In the genomic region with DNA sequence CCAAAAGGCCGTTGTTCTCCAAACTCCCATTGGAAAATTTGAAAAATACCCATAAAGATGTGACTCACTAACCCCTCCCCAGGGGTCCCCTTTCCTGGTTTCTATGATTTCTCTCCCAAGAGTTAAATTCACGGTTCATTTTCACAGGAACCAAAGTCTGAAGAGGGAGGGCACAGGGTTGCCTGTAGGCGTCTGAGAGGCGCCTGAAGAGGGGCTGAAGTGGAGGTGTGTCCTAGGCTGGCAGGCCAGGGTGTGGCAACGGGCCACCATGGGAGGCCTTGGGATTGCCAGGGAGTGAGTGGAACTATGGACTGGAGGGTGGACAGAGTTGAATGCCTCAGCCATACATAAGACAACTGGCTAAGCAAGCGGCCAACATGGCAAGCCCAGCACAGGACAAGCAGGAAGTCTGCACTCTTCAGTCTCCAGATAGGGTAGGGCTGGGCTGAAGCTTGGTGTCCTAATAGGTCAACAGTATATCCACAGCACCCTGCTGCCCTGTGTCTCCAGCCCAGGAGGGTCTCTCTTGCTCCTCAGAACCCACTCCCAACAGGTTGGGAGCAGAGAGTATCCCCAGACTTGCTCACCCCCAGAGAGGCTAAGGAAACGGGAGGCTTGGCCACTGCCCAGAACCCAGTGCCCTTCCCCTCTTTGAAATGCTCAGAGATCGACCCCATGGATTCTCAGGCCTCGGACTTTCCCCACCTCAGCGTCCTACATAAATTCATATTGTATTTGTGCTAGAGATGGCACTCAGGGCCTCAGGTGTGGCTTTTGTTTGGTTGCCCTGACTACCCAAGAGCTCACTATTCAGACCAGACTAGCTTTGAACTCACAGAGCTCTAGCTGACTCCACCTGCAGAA, we compare ENCODE assay signal across 15 mouse cellular contexts. TPM values are rescaled to one million over a fixed set of nuclear protein-coding genes. Genes with fewer than 3 reads are reported as not detected.
A peak's percentile ranks its signal among the peaks of the same experiment; 100 is the strongest.
DNase-seq lines count a peak whose midpoint lies in the region; ATAC-seq and TF ChIP-seq lines count a peak whose summit lies in the region.
"Had no signal": no experiment of that assay in that cellular context is flagged by ENCODE, and none has a peak within 500 bp of the region (broad histone marks: within the 10 kb centered on the region; RNA-seq: fewer than 3 reads in every experiment).

No protein-coding gene starts in this region.

- H3K9ac ChIP-seq in forebrain, embryonic 14.5 days (ENCODE audit: low read length) = no peak overlapping the region
- H3K9ac ChIP-seq in limb, embryonic 15.5 days = no peak overlapping the region
- H3K9ac ChIP-seq: liver, postnatal 0 days had no signal

- TF ChIP-seq POLR2A in myocyte (IDR thresholded peaks at IDR 0.05; ENCODE audit: insufficient read length, low read depth) = peak; percentile 26

- peaks cover 52% of the 10 kb centered on the region for H3K4me1 ChIP-seq in forebrain, embryonic 10.5 days
- peaks cover 12% of the 10 kb centered on the region for H3K4me1 ChIP-seq in forebrain, embryonic 14.5 days (ENCODE audit: control insufficient read depth, insufficient read depth, low read length)
- peaks cover 68% of the 10 kb centered on the region for H3K4me1 ChIP-seq in limb, embryonic 15.5 days

- no peak for DNase-seq in forebrain, embryonic 10.5 days (ENCODE audit: extremely low spot score, low spot score)
- DNase-seq in forebrain, embryonic 14.5 days (ENCODE audit: low spot score) = no peak
- peak; percentile 78 for DNase-seq in NIH3T3 (ENCODE audit: low read depth)
- DNase-seq in thymus, postnatal 14 days = no peak
- no peak for DNase-seq in embryo, embryonic 10 days (ENCODE audit: low spot score)
- DNase-seq: cerebellum, adult 9-10 months; kidney, adult 9 months; liver, postnatal 0 days; spleen, adult 18-20 months; thymus, adult 2 months had no signal

- no peak overlapping the region for H3ac ChIP-seq in myocyte (ENCODE audit: control insufficient read depth, insufficient read length)

- H3K4me2 ChIP-seq in forebrain, embryonic 14.5 days (ENCODE audit: low read length) = no peak overlapping the region
- no peak overlapping the region for H3K4me2 ChIP-seq in limb, embryonic 15.5 days
- H3K4me2 ChIP-seq in myocyte (ENCODE audit: low read depth) = peak overlapping the region; percentile 71

- H3K27ac ChIP-seq in forebrain, embryonic 10.5 days = peak overlapping the region; percentile 40; the same call in 1 of the 2 replicates
- no peak overlapping the region for H3K27ac ChIP-seq in forebrain, embryonic 14.5 days (ENCODE audit: low read depth, low read length)
- peak overlapping the region; percentile 92 for H3K27ac ChIP-seq in limb, embryonic 15.5 days
- H3K27ac ChIP-seq: layer of hippocampus, adult 2 months had no signal

- WGBS in forebrain, embryonic 10.5 days = 85% methylated on average over 10 of the region's 10 CpGs
- 77% methylated on average over 10 of the region's 10 CpGs for WGBS in forebrain, embryonic 14.5 days
- WGBS in limb, embryonic 15.5 days = 59% methylated on average over 10 of the region's 10 CpGs

- H3K27me3 ChIP-seq in forebrain, embryonic 10.5 days (ENCODE audit: poor library complexity, severe bottlenecking) = no peaks in the 10 kb centered on the region
- no peaks in the 10 kb centered on the region for H3K27me3 ChIP-seq in forebrain, embryonic 14.5 days (replicated peaks; ENCODE audit: control insufficient read depth, insufficient read depth, low read length)
- H3K27me3 ChIP-seq in limb, embryonic 15.5 days = no peaks in the 10 kb centered on the region
- no peaks in the 10 kb centered on the region for H3K27me3 ChIP-seq in myocyte (ENCODE audit: control insufficient read depth, insufficient read depth, insufficient read length)

- H3K4me3 ChIP-seq in forebrain, embryonic 10.5 days = no peak overlapping the region; the same call in 1 of the 2 replicates
- no peak overlapping the region for H3K4me3 ChIP-seq in forebrain, embryonic 14.5 days (ENCODE audit: low read depth, low read length)
- H3K4me3 ChIP-seq in limb, embryonic 15.5 days = no peak overlapping the region
- no peak overlapping the region for H3K4me3 ChIP-seq in myocyte
- H3K4me3 ChIP-seq: layer of hippocampus, adult 2 months had no signal

- H3K9me3 ChIP-seq in forebrain, embryonic 10.5 days = no peaks in the 10 kb centered on the region
- no peaks in the 10 kb centered on the region for H3K9me3 ChIP-seq in forebrain, embryonic 14.5 days (replicated peaks; ENCODE audit: control insufficient read depth, low read length)
- no peaks in the 10 kb centered on the region for H3K9me3 ChIP-seq in limb, embryonic 15.5 days

- H3K79me2 ChIP-seq in myocyte (ENCODE audit: control insufficient read depth, insufficient read depth) = no peaks in the 10 kb centered on the region

- no peak for ATAC-seq in forebrain, embryonic 14.5 days
- no peak for ATAC-seq in limb, embryonic 15.5 days (ENCODE audit: insufficient number of reproducible peaks, low FRiP score, low TSS enrichment, low read depth)
- no peak for ATAC-seq in monocyte, adult 5-6 weeks (replicated peaks; ENCODE audit: insufficient number of reproducible peaks, low FRiP score, low TSS enrichment, poor library complexity, severe bottlenecking)
- ATAC-seq: liver, postnatal 0 days had no signal

- H3K36me3 ChIP-seq in forebrain, embryonic 10.5 days (replicated peaks) = no peaks in the 10 kb centered on the region
- no peaks in the 10 kb centered on the region for H3K36me3 ChIP-seq in forebrain, embryonic 14.5 days (ENCODE audit: control insufficient read depth, insufficient read depth, low read length)
- no peaks in the 10 kb centered on the region for H3K36me3 ChIP-seq in limb, embryonic 15.5 days
- no peaks in the 10 kb centered on the region for H3K36me3 ChIP-seq in myocyte (ENCODE audit: control insufficient read depth, insufficient read depth)

TF ChIP-seq in myocyte, 11 proteins besides CTCF, POLR2A, EP300 and RAD21:
- no peak for TF ChIP-seq MYOD1 (IDR thresholded peaks at IDR 0.05; ENCODE audit: control insufficient read depth in 1 of 3, insufficient read length in 2 of 3, low read depth in 2 of 3)
- TF ChIP-seq POLR2AphosphoS2 (IDR thresholded peaks at IDR 0.05; ENCODE audit: insufficient read length, low read depth) = peak; percentile 36
TF ChIP-seq in myocyte: peak in this region for 1.

RNA-seq across cellular contexts. Expression of a gene that starts 4.7 kb away (rescaled TPM):
- 11.6 and 11.8 TPM in 2 replicates for polyA plus RNA-seq in forebrain, embryonic 10.5 days (2016; fragmentation: Nextera tagmentation; extraction: Ambion mirVana)
- 18.0 and 28.5 TPM in 2 replicates for polyA plus RNA-seq in forebrain, embryonic 14.5 days (2014; fragmentation: Nextera tagmentation; extraction: Ambion mirVana)
- polyA plus RNA-seq in limb, embryonic 15.5 days (2015; fragmentation: Nextera tagmentation; extraction: Ambion mirVana) = 635 and 751 TPM in 2 replicates
- 954 TPM for polyA plus RNA-seq in myocyte (2012; fragmentation: generic; extraction: Trizol)
- 28.1 to 43.4 TPM (median 40.8 TPM) in 3 replicates for total RNA-seq in monocyte, adult 5-6 weeks (2017)

RNA-seq across cellular contexts. Expression of a gene that starts 17.7 kb away (rescaled TPM):
- polyA plus RNA-seq in forebrain, embryonic 10.5 days (2016; fragmentation: Nextera tagmentation; extraction: Ambion mirVana) = 27.4 and 28.6 TPM in 2 replicates
- polyA plus RNA-seq in forebrain, embryonic 14.5 days (2014; fragmentation: Nextera tagmentation; extraction: Ambion mirVana) = 48.8 and 50.1 TPM in 2 replicates
- polyA plus RNA-seq in limb, embryonic 15.5 days (2015; fragmentation: Nextera tagmentation; extraction: Ambion mirVana) = 17.6 and 21.0 TPM in 2 replicates
- polyA plus RNA-seq in myocyte (2012; fragmentation: generic; extraction: Trizol) = 8.1 TPM
- total RNA-seq in monocyte, adult 5-6 weeks (2017) = 0.19 to 0.39 TPM in 2 of 3 replicates, not detected in the other

RNA-seq across cellular contexts. Expression of a gene that starts 33.6 kb away (rescaled TPM):
- polyA plus RNA-seq in forebrain, embryonic 10.5 days (2016; fragmentation: Nextera tagmentation; extraction: Ambion mirVana) = 2.8 and 4.0 TPM in 2 replicates
- polyA plus RNA-seq in forebrain, embryonic 14.5 days (2014; fragmentation: Nextera tagmentation; extraction: Ambion mirVana) = not detected in 2 replicates
- polyA plus RNA-seq in limb, embryonic 15.5 days (2015; fragmentation: Nextera tagmentation; extraction: Ambion mirVana) = 144 and 148 TPM in 2 replicates
- polyA plus RNA-seq in myocyte (2012; fragmentation: generic; extraction: Trizol) = 0.13 TPM
- total RNA-seq in monocyte, adult 5-6 weeks (2017) = 0.97 TPM in 1 of 3 replicates, not detected in the others
- total RNA-seq: layer of hippocampus, adult 2 months; left cerebral cortex, postnatal 36 days had no signal

RNA-seq across cellular contexts. Expression of a gene that starts 38.4 kb away (rescaled TPM):
- polyA plus RNA-seq in forebrain, embryonic 10.5 days (2016; fragmentation: Nextera tagmentation; extraction: Ambion mirVana) = 172 and 174 TPM in 2 replicates
- polyA plus RNA-seq in forebrain, embryonic 14.5 days (2014; fragmentation: Nextera tagmentation; extraction: Ambion mirVana) = 107 and 122 TPM in 2 replicates
- 194 and 207 TPM in 2 replicates for polyA plus RNA-seq in limb, embryonic 15.5 days (2015; fragmentation: Nextera tagmentation; extraction: Ambion mirVana)
- 165 TPM for polyA plus RNA-seq in myocyte (2012; fragmentation: generic; extraction: Trizol)
- total RNA-seq in monocyte, adult 5-6 weeks (2017) = 61.5 to 63.7 TPM (median 63.2 TPM) in 3 replicates

RNA-seq across cellular contexts. Expression of a gene that starts 39.1 kb away (rescaled TPM):
- polyA plus RNA-seq in forebrain, embryonic 10.5 days (2016; fragmentation: Nextera tagmentation; extraction: Ambion mirVana) = 73.4 and 77.4 TPM in 2 replicates
- polyA plus RNA-seq in forebrain, embryonic 14.5 days (2014; fragmentation: Nextera tagmentation; extraction: Ambion mirVana) = 40.5 and 43.3 TPM in 2 replicates
- polyA plus RNA-seq in limb, embryonic 15.5 days (2015; fragmentation: Nextera tagmentation; extraction: Ambion mirVana) = 39.6 and 44.1 TPM in 2 replicates
- 44.9 TPM for polyA plus RNA-seq in myocyte (2012; fragmentation: generic; extraction: Trizol)
- total RNA-seq in monocyte, adult 5-6 weeks (2017) = 14.7 to 25.7 TPM (median 19.6 TPM) in 3 replicates

Comparison
In these comparisons a context has a peak if more than half of its experiments do, and no peak if none do; other contexts are left out.
1. RNA of a gene that starts 4.7 kb away (polyA plus RNA-seq): 954 TPM in myocyte (single experiment) and 635 to 751 TPM in limb, embryonic 15.5 days; 18.0 to 28.5 TPM in forebrain, embryonic 14.5 days and 11.6 to 11.8 TPM in forebrain, embryonic 10.5 days; every median in the first group is over 10 times any median in the second.
2. RNA of a gene that starts 33.6 kb away (polyA plus RNA-seq): 144 to 148 TPM in limb, embryonic 15.5 days; 2.8 to 4.0 TPM in forebrain, embryonic 10.5 days, 0.13 TPM in myocyte (single experiment) and not detected in forebrain, embryonic 14.5 days; every median in the first group is over 10 times any median in the second.